Mouse (Mus musculus) intestine, embryonic 14.5 days (tissue): ENCODE results near the gene Sar1b. TPM values are rescaled to one million over a fixed set of nuclear protein-coding genes. Genes with fewer than 3 reads are reported as not detected.
A peak's percentile ranks its signal among the peaks of the same experiment; 100 is the strongest.

Experiments
- ATAC-seq: fragments of 200-750 bp; cut with Nextera tagmentation; replicated peaks from 2 replicates; pipeline ENCODE4 v1.8.0; 2017; ENCODE audit warnings: low read depth, moderate number of reproducible peaks, moderate TSS enrichment, moderate library complexity; ENCODE audit not compliant: low FRiP score, low TSS enrichment
- DNase-seq: peaks from one replicate; pipeline ENCODE4 v3.0.0-alpha.2; 2018; ENCODE audit warnings: low spot score
- H3K27ac ChIP-seq: fragments of 300-500 bp; sonication (generic); 2 replicates; pipeline ENCODE4 v1.5.1; 2014; ENCODE audit warnings: low read depth, mild to moderate bottlenecking, control low read depth
- H3K27me3 ChIP-seq: fragments of 300-500 bp; sonication (generic); replicated peaks from 2 replicates; pipeline ENCODE4 v1.6.1; 2014; ENCODE audit warnings: low read length, control low read depth; ENCODE audit not compliant: control insufficient read depth, insufficient read depth
- H3K36me3 ChIP-seq: fragments of 300-500 bp; sonication (generic); 2 replicates; pipeline ENCODE4 v1.6.1; 2014; ENCODE audit warnings: low read length, control low read depth; ENCODE audit not compliant: control insufficient read depth, insufficient read depth
- H3K4me1 ChIP-seq: fragments of 300-500 bp; sonication (generic); replicated peaks from 2 replicates; pipeline ENCODE4 v1.6.1; 2014; ENCODE audit warnings: low read length, control low read depth, mixed read lengths; ENCODE audit not compliant: control insufficient read depth, insufficient read depth
- H3K4me2 ChIP-seq: fragments of 300-500 bp; sonication (generic); 2 replicates; pipeline ENCODE4 v1.6.1; 2014; ENCODE audit warnings: low read length
- H3K4me3 ChIP-seq: fragments of 300-500 bp; sonication (generic); 2 replicates; pipeline ENCODE4 v1.5.1; 2014; ENCODE audit warnings: low read depth, low read length, control low read depth, mixed read lengths
- H3K9ac ChIP-seq: fragments of 300-500 bp; sonication (generic); 2 replicates; pipeline ENCODE4 v1.6.1; 2014; ENCODE audit warnings: mild to moderate bottlenecking, low read length
- H3K9me3 ChIP-seq: fragments of 300-500 bp; sonication (generic); 2 replicates; pipeline ENCODE4 v1.6.1; 2016; ENCODE audit warnings: low read length, control low read depth; ENCODE audit not compliant: control insufficient read depth
- WGBS: fragments of 180-500 bp; shearing (Covaris S2); extraction: QIAGEN DNeasy Blood & Tissue Kit; methylation state at CpG from one replicate; pipeline ENCODE4 v1.1.7; 2014; 5-methylcytosine and 5-hydroxymethylcytosine counted together
- polyA plus RNA-seq: library from polyadenylated mRNA; unstranded; fragments of >200 nt; fragmentation: Nextera tagmentation; extraction: Ambion mirVana; gene quantifications from 2 replicates; pipeline ENCODE4 v1.2.1, GENCODE M21; 2014

Sar1b gene
- polyA plus RNA-seq, 1 experiment from 2014 or later, result 123 TPM

GRCm38 (mm10) chr11:51812022-51812546 lies 48.6 kb downstream of the Sar1b start:
- no peak overlapping the region for H3K9ac ChIP-seq
- no peak for DNase-seq
- H3K4me2 ChIP-seq, result no peak overlapping the region
- no peaks in the 10 kb centered on the region for H3K9me3 ChIP-seq
- no peak for ATAC-seq
- peaks cover 22% of the 10 kb centered on the region for H3K36me3 ChIP-seq
- H3K27me3 ChIP-seq, result no peaks in the 10 kb centered on the region
- 93% methylated on average over 8 of the region's 8 CpGs for WGBS
- H3K4me3 ChIP-seq, result no peak overlapping the region
- H3K4me1 ChIP-seq, result no peaks in the 10 kb centered on the region
- H3K27ac ChIP-seq, result no peak overlapping the region

- no peaks in the 10 kb centered on the region for H3K4me1 ChIP-seq
- H3K4me2 ChIP-seq, result no peak overlapping the region
- H3K9ac ChIP-seq, result no peak overlapping the region
- ATAC-seq (peak; percentile 71), DNase-seq (peak; percentile 98)
- no peak overlapping the region for H3K27ac ChIP-seq
- H3K9me3 ChIP-seq, result no peaks in the 10 kb centered on the region
- 39% methylated on average over 6 of the region's 6 CpGs for WGBS
- no peaks in the 10 kb centered on the region for H3K27me3 ChIP-seq
- H3K36me3 ChIP-seq, result peaks cover 34% of the 10 kb centered on the region
- no peak overlapping the region for H3K4me3 ChIP-seq
These were observed 54.3 kb downstream of the Sar1b start for GRCm38 (mm10) chr11:51817756-51818155.

GRCm38 (mm10) chr11:51818837-51819236 lies 55.4 kb downstream of the Sar1b start:
- 90% methylated on average over 4 of the region's 4 CpGs for WGBS
- Histone ChIP-seq H3K9me3 (no peaks in the 10 kb centered on the region), H3K27me3 (no peaks in the 10 kb centered on the region), H3K9ac (no peak overlapping the region), H3K4me1 (no peaks in the 10 kb centered on the region), H3K4me2 (no peak overlapping the region), H3K36me3 (peaks cover 34% of the 10 kb centered on the region), H3K4me3 (no peak overlapping the region), H3K27ac (no peak overlapping the region)
- no peak for ATAC-seq
- DNase-seq, result no peak

- H3K4me2 ChIP-seq, result no peak overlapping the region
These were observed 56.5 kb downstream of the Sar1b start for GRCm38 (mm10) chr11:51819964-51820363.

GRCm38 (mm10) chr11:51820861-51821260 lies 57.4 kb downstream of the Sar1b start:
- ATAC-seq (no peak), DNase-seq (peak; percentile 90)
- H3K4me1 ChIP-seq, result no peaks in the 10 kb centered on the region
- no peaks in the 10 kb centered on the region for H3K9me3 ChIP-seq
- no peak overlapping the region for H3K4me3 ChIP-seq
- H3K36me3 ChIP-seq, result peaks cover 28% of the 10 kb centered on the region
- no peaks in the 10 kb centered on the region for H3K27me3 ChIP-seq
- H3K4me2 ChIP-seq, result no peak overlapping the region
- WGBS, result 31% methylated on average over 11 of the region's 11 CpGs
- H3K27ac ChIP-seq, result no peak overlapping the region
- H3K9ac ChIP-seq, result no peak overlapping the region

More at GRCm38 (mm10) chr11:51819964-51820363, 56.5 kb downstream of the Sar1b start:
- 76% methylated on average over 3 of the region's 3 CpGs for WGBS
- Histone ChIP-seq H3K27me3 (no peaks in the 10 kb centered on the region), H3K36me3 (peaks cover 25% of the 10 kb centered on the region), H3K4me3 (no peak overlapping the region), H3K9me3 (no peaks in the 10 kb centered on the region), H3K9ac (no peak overlapping the region), H3K27ac (no peak overlapping the region), H3K4me1 (no peaks in the 10 kb centered on the region)
- ATAC-seq, result no peak
- no peak for DNase-seq

DNA sequence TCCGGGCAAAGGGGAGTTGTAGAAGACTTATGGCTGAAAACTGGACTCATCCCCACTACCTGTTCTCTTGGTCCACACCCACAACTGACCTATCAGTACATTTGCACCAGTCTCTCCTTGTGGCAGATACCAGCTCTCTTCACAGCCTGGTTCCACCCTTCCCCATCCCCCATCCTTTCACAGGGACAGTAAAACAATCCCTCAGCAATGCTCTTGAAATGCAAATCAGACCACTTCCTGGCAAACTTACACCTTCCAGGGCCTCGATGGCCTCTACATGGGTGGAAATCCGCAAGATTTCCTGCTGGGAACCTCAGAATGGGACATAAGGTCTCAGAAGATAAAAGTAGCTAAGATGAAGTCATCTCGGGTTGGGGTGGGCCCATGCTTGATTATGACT lies 59.2 kb downstream of the Sar1b start:
- no peak overlapping the region for H3K4me2 ChIP-seq
- H3K27me3 ChIP-seq, result no peaks in the 10 kb centered on the region
- no peaks in the 10 kb centered on the region for H3K9me3 ChIP-seq
- ATAC-seq, result no peak
- no peak overlapping the region for H3K27ac ChIP-seq
- H3K4me1 ChIP-seq, result no peaks in the 10 kb centered on the region
- DNase-seq, result no peak
- H3K36me3 ChIP-seq, result peaks cover 33% of the 10 kb centered on the region
- H3K4me3 ChIP-seq, result no peak overlapping the region
- 28% methylated on average over 4 of the region's 4 CpGs for WGBS
- no peak overlapping the region for H3K9ac ChIP-seq

GRCm38 (mm10) chr11:51823271-51823670 lies 59.8 kb downstream of the Sar1b start:
- H3K4me1 ChIP-seq, result no peaks in the 10 kb centered on the region
- DNase-seq (no peak), ATAC-seq (no peak)
- 80% methylated on average over 11 of the region's 11 CpGs for WGBS
- no peaks in the 10 kb centered on the region for H3K9me3 ChIP-seq
- H3K4me2 ChIP-seq, result no peak overlapping the region
- no peak overlapping the region for H3K4me3 ChIP-seq
- H3K27ac ChIP-seq, result no peak overlapping the region
- no peak overlapping the region for H3K9ac ChIP-seq
- H3K36me3 ChIP-seq, result peaks cover 33% of the 10 kb centered on the region
- H3K27me3 ChIP-seq, result no peaks in the 10 kb centered on the region

DNA sequence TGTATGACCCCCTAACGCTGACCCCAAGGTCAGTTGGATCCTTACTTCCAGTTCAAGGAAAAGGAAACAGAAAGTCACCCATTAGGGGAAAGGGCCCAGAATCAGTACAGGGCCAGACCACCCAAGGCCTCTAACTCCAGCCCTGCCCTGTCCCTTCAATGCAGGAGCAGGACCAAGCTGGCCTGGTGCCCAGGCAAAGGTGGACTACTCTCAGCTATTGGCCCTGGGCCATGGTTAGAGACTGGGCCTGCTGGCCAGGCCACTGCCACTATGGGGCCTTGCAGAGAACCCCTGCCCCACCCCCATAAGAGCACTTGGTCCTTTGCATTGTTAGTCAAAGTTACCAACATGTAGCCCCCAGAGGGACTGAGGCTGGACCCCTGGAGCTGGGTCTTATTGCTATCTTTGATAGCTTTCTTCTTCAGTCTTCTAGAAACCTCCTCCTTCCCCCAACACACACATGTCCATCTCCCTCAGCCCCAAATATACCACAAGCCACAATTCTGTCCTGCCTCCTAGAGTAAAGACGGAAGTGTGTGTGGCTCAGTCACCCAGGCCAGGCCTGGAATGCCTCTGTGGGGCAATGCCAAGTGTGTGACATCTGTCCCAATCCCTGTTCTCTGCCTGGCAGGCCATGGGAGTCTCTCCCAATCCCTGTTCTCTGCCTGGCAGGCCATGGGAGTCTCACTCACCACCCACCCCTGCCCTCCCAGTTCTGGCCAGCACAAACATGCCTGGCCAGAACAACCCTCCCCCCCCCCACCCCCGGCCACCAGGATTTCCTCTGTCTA lies 60.7 kb downstream of the Sar1b start:
- Histone ChIP-seq H3K4me3 (no peak overlapping the region), H3K4me1 (no peaks in the 10 kb centered on the region), H3K27me3 (no peaks in the 10 kb centered on the region), H3K9me3 (no peaks in the 10 kb centered on the region), H3K9ac (no peak overlapping the region), H3K4me2 (no peak overlapping the region), H3K27ac (no peak overlapping the region), H3K36me3 (peaks cover 32% of the 10 kb centered on the region)
- WGBS, result 92% methylated on average over 3 of the region's 3 CpGs
- ATAC-seq (no peak), DNase-seq (no peak)
